Mouse (Mus musculus): ENCODE results near the gene Rbpjl. TPM values are rescaled to one million over a fixed set of nuclear protein-coding genes. Genes with fewer than 3 reads are reported as not detected.
A peak's percentile ranks its signal among the peaks of the same experiment; 100 is the strongest.

Rbpjl gene
- polyA plus RNA-seq, 1 experiment from 2014 or later: 0.42 TPM

- H3K36me3 ChIP-seq (ENCODE audit: control insufficient read depth, insufficient read depth, low read length): peaks cover 13% of the 10 kb centered on the region; the same call in 1 of the 2 replicates
- no peak overlapping the region for H3K27ac ChIP-seq (replicated peaks; ENCODE audit: low read depth, low read length)
- peak; percentile 45 for DNase-seq (ENCODE audit: low spot score)
- H3K9me3 ChIP-seq (ENCODE audit: control insufficient read depth, low read length): no peaks in the 10 kb centered on the region
- H3K9ac ChIP-seq (ENCODE audit: low read depth, low read length): no peak overlapping the region
- peak; percentile 26; the same call in 1 of the 2 replicates for ATAC-seq (ENCODE audit: low read depth)
- no peaks in the 10 kb centered on the region for H3K27me3 ChIP-seq (replicated peaks; ENCODE audit: control insufficient read depth, insufficient read depth, low read length)
- H3K4me3 ChIP-seq (ENCODE audit: low read depth, low read length): no peak overlapping the region
- no peaks in the 10 kb centered on the region for H3K4me1 ChIP-seq (ENCODE audit: control insufficient read depth, insufficient read depth, low read length)
- H3K4me2 ChIP-seq (ENCODE audit: low read depth, low read length): no peak overlapping the region
- WGBS: 0% methylated on average over 3 of the region's 3 CpGs
Observed at GRCm38 (mm10) chr2:164419489-164419888, 16.5 kb downstream of the Rbpjl start.

GRCm38 (mm10) chr2:164421306-164421705 is 18.4 kb downstream of the Rbpjl start:
- Histone ChIP-seq H3K4me2 (ENCODE audit: low read depth, low read length) (no peak overlapping the region), H3K9me3 (ENCODE audit: control insufficient read depth, low read length) (no peaks in the 10 kb centered on the region), H3K4me3 (ENCODE audit: low read depth, low read length) (no peak overlapping the region), H3K27ac (replicated peaks; ENCODE audit: low read depth, low read length) (no peak overlapping the region), H3K9ac (ENCODE audit: low read depth, low read length) (no peak overlapping the region), H3K36me3 (ENCODE audit: control insufficient read depth, insufficient read depth, low read length) (peaks cover 28% of the 10 kb centered on the region), H3K4me1 (ENCODE audit: control insufficient read depth, insufficient read depth, low read length) (no peaks in the 10 kb centered on the region), H3K27me3 (replicated peaks; ENCODE audit: control insufficient read depth, insufficient read depth, low read length) (no peaks in the 10 kb centered on the region)
- ATAC-seq (ENCODE audit: low read depth) (no peak), DNase-seq (ENCODE audit: low spot score) (no peak)
- whole genome bisulfite sequencing: 80% methylated on average over 7 of the region's 7 CpGs

- no peak for DNase-seq (ENCODE audit: low spot score)
- Histone ChIP-seq H3K27me3 (replicated peaks; ENCODE audit: control insufficient read depth, insufficient read depth, low read length) (no peaks in the 10 kb centered on the region), H3K9ac (ENCODE audit: low read depth, low read length) (no peak overlapping the region), H3K4me2 (ENCODE audit: low read depth, low read length) (no peak overlapping the region), H3K4me3 (ENCODE audit: low read depth, low read length) (no peak overlapping the region), H3K9me3 (ENCODE audit: control insufficient read depth, low read length) (no peaks in the 10 kb centered on the region), H3K27ac (replicated peaks; ENCODE audit: low read depth, low read length) (no peak overlapping the region), H3K36me3 (ENCODE audit: control insufficient read depth, insufficient read depth, low read length) (peaks cover 34% of the 10 kb centered on the region), H3K4me1 (ENCODE audit: control insufficient read depth, insufficient read depth, low read length) (no peaks in the 10 kb centered on the region)
- 71% methylated on average over 8 of the region's 8 CpGs for WGBS
- ATAC-seq (ENCODE audit: low read depth): no peak
Observed at GRCm38 (mm10) chr2:164421979-164422378, 19.0 kb downstream of the Rbpjl start.

- H3K36me3 ChIP-seq (ENCODE audit: control insufficient read depth, insufficient read depth, low read length): peaks cover 42% of the 10 kb centered on the region
- no peak overlapping the region for H3K4me2 ChIP-seq (ENCODE audit: low read depth, low read length)
- no peaks in the 10 kb centered on the region for H3K4me1 ChIP-seq (ENCODE audit: control insufficient read depth, insufficient read depth, low read length)
- no peak overlapping the region; the same call in 1 of the 2 replicates for H3K27ac ChIP-seq (replicated peaks; ENCODE audit: low read depth, low read length)
- no peaks in the 10 kb centered on the region for H3K9me3 ChIP-seq (ENCODE audit: control insufficient read depth, low read length)
- 85% methylated on average over 15 of the region's 15 CpGs for WGBS
- DNase-seq (ENCODE audit: low spot score) (no peak), ATAC-seq (ENCODE audit: low read depth) (no peak)
- H3K27me3 ChIP-seq (replicated peaks; ENCODE audit: control insufficient read depth, insufficient read depth, low read length): no peaks in the 10 kb centered on the region
- no peak overlapping the region for H3K9ac ChIP-seq (ENCODE audit: low read depth, low read length)
- no peak overlapping the region for H3K4me3 ChIP-seq (ENCODE audit: low read depth, low read length)
Observed at GRCm38 (mm10) chr2:164422675-164423393, 19.9 kb downstream of the Rbpjl start.

- Histone ChIP-seq H3K4me3 (ENCODE audit: low read depth, low read length) (no peak overlapping the region), H3K4me2 (ENCODE audit: low read depth, low read length) (no peak overlapping the region), H3K9me3 (ENCODE audit: control insufficient read depth, low read length) (no peaks in the 10 kb centered on the region), H3K36me3 (ENCODE audit: control insufficient read depth, insufficient read depth, low read length) (peaks cover 48% of the 10 kb centered on the region), H3K9ac (ENCODE audit: low read depth, low read length) (no peak overlapping the region), H3K4me1 (ENCODE audit: control insufficient read depth, insufficient read depth, low read length) (no peaks in the 10 kb centered on the region), H3K27me3 (replicated peaks; ENCODE audit: control insufficient read depth, insufficient read depth, low read length) (no peaks in the 10 kb centered on the region), H3K27ac (replicated peaks; ENCODE audit: low read depth, low read length) (no peak overlapping the region; the same call in 1 of the 2 replicates)
- WGBS: 81% methylated on average over 11 of the region's 11 CpGs
- ATAC-seq (ENCODE audit: low read depth): no peak
- DNase-seq (ENCODE audit: low spot score): no peak
Observed at GRCm38 (mm10) chr2:164423464-164423863, 20.5 kb downstream of the Rbpjl start.

GRCm38 (mm10) chr2:164424406-164424805 is 21.5 kb downstream of the Rbpjl start:
- ATAC-seq (ENCODE audit: low read depth) (no peak), DNase-seq (ENCODE audit: low spot score) (no peak)
- Histone ChIP-seq H3K27me3 (replicated peaks; ENCODE audit: control insufficient read depth, insufficient read depth, low read length) (no peaks in the 10 kb centered on the region), H3K9ac (ENCODE audit: low read depth, low read length) (no peak overlapping the region), H3K9me3 (ENCODE audit: control insufficient read depth, low read length) (no peaks in the 10 kb centered on the region), H3K4me1 (ENCODE audit: control insufficient read depth, insufficient read depth, low read length) (no peaks in the 10 kb centered on the region), H3K27ac (replicated peaks; ENCODE audit: low read depth, low read length) (no peak overlapping the region), H3K36me3 (ENCODE audit: control insufficient read depth, insufficient read depth, low read length) (peaks cover 58% of the 10 kb centered on the region), H3K4me3 (ENCODE audit: low read depth, low read length) (no peak overlapping the region), H3K4me2 (ENCODE audit: low read depth, low read length) (no peak overlapping the region)
- 87% methylated on average over 8 of the region's 8 CpGs for WGBS

GRCm38 (mm10) chr2:164425401-164425800 is 22.5 kb downstream of the Rbpjl start:
- H3K27me3 ChIP-seq (replicated peaks; ENCODE audit: control insufficient read depth, insufficient read depth, low read length): no peaks in the 10 kb centered on the region
- no peak overlapping the region for H3K4me2 ChIP-seq (ENCODE audit: low read depth, low read length)
- H3K27ac ChIP-seq (replicated peaks; ENCODE audit: low read depth, low read length): no peak overlapping the region
- DNase-seq (ENCODE audit: low spot score) (no peak), ATAC-seq (ENCODE audit: low read depth) (no peak)
- no peak overlapping the region for H3K4me3 ChIP-seq (ENCODE audit: low read depth, low read length)
- H3K4me1 ChIP-seq (ENCODE audit: control insufficient read depth, insufficient read depth, low read length): peaks cover under 1% of the 10 kb centered on the region; the same call in 1 of the 2 replicates
- 81% methylated on average over 5 of the region's 5 CpGs for WGBS
- peaks cover 59% of the 10 kb centered on the region for H3K36me3 ChIP-seq (ENCODE audit: control insufficient read depth, insufficient read depth, low read length)
- H3K9ac ChIP-seq (ENCODE audit: low read depth, low read length): no peak overlapping the region
- no peaks in the 10 kb centered on the region for H3K9me3 ChIP-seq (ENCODE audit: control insufficient read depth, low read length)

- peaks cover 7% of the 10 kb centered on the region for H3K4me1 ChIP-seq (ENCODE audit: control insufficient read depth, insufficient read depth, low read length)
- no peak overlapping the region for H3K4me3 ChIP-seq (ENCODE audit: low read depth, low read length)
- no peak overlapping the region for H3K9ac ChIP-seq (ENCODE audit: low read depth, low read length)
- H3K27me3 ChIP-seq (replicated peaks; ENCODE audit: control insufficient read depth, insufficient read depth, low read length): no peaks in the 10 kb centered on the region
- H3K36me3 ChIP-seq (ENCODE audit: control insufficient read depth, insufficient read depth, low read length): peaks cover 59% of the 10 kb centered on the region
- 36% methylated on average over 11 of the region's 12 CpGs for WGBS
- DNase-seq (ENCODE audit: low spot score) (no peak), ATAC-seq (ENCODE audit: low read depth) (no peak; the same call in 1 of the 2 replicates)
- H3K9me3 ChIP-seq (ENCODE audit: control insufficient read depth, low read length): no peaks in the 10 kb centered on the region
- H3K4me2 ChIP-seq (ENCODE audit: low read depth, low read length): no peak overlapping the region
- no peak overlapping the region for H3K27ac ChIP-seq (replicated peaks; ENCODE audit: low read depth, low read length)
Observed at GRCm38 (mm10) chr2:164426121-164426520, 23.2 kb downstream of the Rbpjl start.

- Histone ChIP-seq H3K4me1 (ENCODE audit: control insufficient read depth, insufficient read depth, low read length) (peaks cover 16% of the 10 kb centered on the region), H3K4me2 (ENCODE audit: low read depth, low read length) (no peak overlapping the region), H3K36me3 (ENCODE audit: control insufficient read depth, insufficient read depth, low read length) (peaks cover 59% of the 10 kb centered on the region), H3K27ac (replicated peaks; ENCODE audit: low read depth, low read length) (no peak overlapping the region), H3K9me3 (ENCODE audit: control insufficient read depth, low read length) (no peaks in the 10 kb centered on the region), H3K9ac (ENCODE audit: low read depth, low read length) (no peak overlapping the region), H3K4me3 (ENCODE audit: low read depth, low read length) (no peak overlapping the region), H3K27me3 (replicated peaks; ENCODE audit: control insufficient read depth, insufficient read depth, low read length) (no peaks in the 10 kb centered on the region)
- WGBS: 84% methylated on average over 5 of the region's 5 CpGs
- DNase-seq (ENCODE audit: low spot score): no peak
- no peak for ATAC-seq (ENCODE audit: low read depth)
Observed at GRCm38 (mm10) chr2:164426952-164427351, 24.0 kb downstream of the Rbpjl start.
